In genomic region chr16:33946021-33946420, GRCm38 (mm10) we compare ENCODE assay signal across 22 mouse cellular contexts. TPM values are rescaled to one million over a fixed set of nuclear protein-coding genes. Genes with fewer than 3 reads are reported as not detected.
A peak's percentile ranks its signal among the peaks of the same experiment; 100 is the strongest.
DNase-seq lines count a peak whose midpoint lies in the region; ATAC-seq lines count a peak whose summit lies in the region.
"Had no signal": no experiment of that assay in that cellular context is flagged by ENCODE, and none has a peak within 500 bp of the region (broad histone marks: within the 10 kb centered on the region; RNA-seq: fewer than 3 reads in every experiment).

No protein-coding gene starts in this region.

- no peak overlapping the region for H3K4me3 ChIP-seq in embryonic facial prominence, embryonic 10.5 days
- H3K4me3 ChIP-seq in midbrain, embryonic 14.5 days (replicated peaks; ENCODE audit: low read depth, low read length) = no peak overlapping the region
- H3K4me3 ChIP-seq: embryonic facial prominence, embryonic 12.5 days; neural tube, embryonic 15.5 days had no signal

- peaks cover 90% of the 10 kb centered on the region for H3K4me1 ChIP-seq in embryonic facial prominence, embryonic 10.5 days
- 0 out of 2 replicates have a peak, but pooled peaks cover 8% of the 10 kb centered on the region for H3K4me1 ChIP-seq in midbrain, embryonic 14.5 days (ENCODE audit: control insufficient read depth, insufficient read depth, low read length)

- peak; percentile 20 for DNase-seq in cerebellum, adult 9-11 months
- DNase-seq in cerebellum, adult 8-10 months = no peak
- DNase-seq in heart, postnatal 4 days = peak; percentile 14
- no peak for DNase-seq in heart, postnatal 36 days
- no peak for DNase-seq in embryonic facial prominence, embryonic 10.5 days (ENCODE audit: low spot score)
- DNase-seq in kidney, postnatal 14 days = peak; percentile 69
- no peak for DNase-seq in left cerebral cortex, adult 18-20 months (ENCODE audit: low spot score in 2 of 2)
- no peak for DNase-seq in midbrain, embryonic 14.5 days
- DNase-seq: adrenal gland, postnatal 25 days; heart, postnatal 14 days; liver; lung, adult 18-20 months; lung, postnatal 36 days; thymus, postnatal 36 days had no signal

- H3K27me3 ChIP-seq in embryonic facial prominence, embryonic 10.5 days (replicated peaks; ENCODE audit: low read depth, poor library complexity, severe bottlenecking) = no peaks in the 10 kb centered on the region
- H3K27me3 ChIP-seq in midbrain, embryonic 14.5 days (ENCODE audit: control insufficient read depth, insufficient read depth, low read length) = no peaks in the 10 kb centered on the region
- H3K27me3 ChIP-seq: embryonic facial prominence, embryonic 12.5 days; neural tube, embryonic 15.5 days; Patski had no signal

- WGBS in embryonic facial prominence, embryonic 10.5 days = 58% methylated on average over 7 of the region's 7 CpGs
- WGBS in midbrain, embryonic 14.5 days = 79% methylated on average over 7 of the region's 7 CpGs

- H3K27ac ChIP-seq in embryonic facial prominence, embryonic 10.5 days (replicated peaks) = peak overlapping the region; percentile 83
- H3K27ac ChIP-seq in midbrain, embryonic 14.5 days (replicated peaks; ENCODE audit: low read depth, low read length) = no peak overlapping the region
- H3K27ac ChIP-seq: hindbrain, embryonic 14.5 days; neural tube, embryonic 15.5 days had no signal

- ATAC-seq in midbrain, embryonic 14.5 days (ENCODE audit: low FRiP score, low TSS enrichment) = no peak
- ATAC-seq: CD4-positive, CD25-positive, alpha-beta regulatory T cell, adult 4 months; forebrain, embryonic 16.5 days; intestine, embryonic 16.5 days; midbrain, embryonic 16.5 days; Patski had no signal

- H3K9ac ChIP-seq in midbrain, embryonic 14.5 days (replicated peaks; ENCODE audit: low read length) = no peak overlapping the region
- H3K9ac ChIP-seq: embryonic facial prominence, embryonic 12.5 days; hindbrain, embryonic 14.5 days; neural tube, embryonic 15.5 days had no signal

- intact Hi-C loops in heart, postnatal 36 days (cut with DNase I) = loop anchor here (10.0 kb wide), 1 partner anchor 641 kb away; no protein-coding TSS in a partner anchor

- H3K9me3 ChIP-seq in embryonic facial prominence, embryonic 10.5 days = no peaks in the 10 kb centered on the region
- no peaks in the 10 kb centered on the region for H3K9me3 ChIP-seq in midbrain, embryonic 14.5 days (ENCODE audit: control insufficient read depth, low read length)
- H3K9me3 ChIP-seq: embryonic facial prominence, embryonic 12.5 days; neural tube, embryonic 15.5 days had no signal

- H3K4me2 ChIP-seq in midbrain, embryonic 14.5 days (ENCODE audit: low read length) = no peak overlapping the region
- H3K4me2 ChIP-seq: embryonic facial prominence, embryonic 12.5 days; hindbrain, embryonic 14.5 days; neural tube, embryonic 15.5 days had no signal

- H3K36me3 ChIP-seq in embryonic facial prominence, embryonic 10.5 days (replicated peaks) = peaks cover 59% of the 10 kb centered on the region
- no peaks in the 10 kb centered on the region for H3K36me3 ChIP-seq in midbrain, embryonic 14.5 days (ENCODE audit: control insufficient read depth, insufficient read depth, low read length)
- H3K36me3 ChIP-seq: neural tube, embryonic 15.5 days had no signal

RNA-seq across cellular contexts. Expression of gene Umps, which starts 20.8 kb away (rescaled TPM):
- 10 to 100 TPM; 17.0 to 18.1 TPM for total RNA-seq in heart, postnatal 4 days (2021)
- 1 to 10 TPM; 7.9 to 8.6 TPM for total RNA-seq in heart, postnatal 36 days (2021)
- 105 and 106 TPM in 2 replicates for polyA plus RNA-seq in embryonic facial prominence, embryonic 10.5 days (2016; fragmentation: Nextera tagmentation; extraction: Ambion mirVana)
- 10 to 100 TPM; 14.9 to 15.8 TPM for total RNA-seq in left cerebral cortex, adult 18-20 months (2021)
- 19.7 and 28.4 TPM in 2 replicates for polyA plus RNA-seq in midbrain, embryonic 14.5 days (2014; fragmentation: Nextera tagmentation; extraction: Ambion mirVana)

Comparison
In these comparisons a context has a peak if more than half of its experiments do, and no peak if none do; other contexts are left out.
1. DNase-seq: peak in cerebellum, adult 9-11 months (single experiment), heart, postnatal 4 days (single experiment) and kidney, postnatal 14 days (single experiment); none in cerebellum, adult 8-10 months (single experiment), heart, postnatal 36 days (0 of 2), embryonic facial prominence, embryonic 10.5 days (single experiment), left cerebral cortex, adult 18-20 months (0 of 2) and midbrain, embryonic 14.5 days (single experiment).